In the genomic region with DNA sequence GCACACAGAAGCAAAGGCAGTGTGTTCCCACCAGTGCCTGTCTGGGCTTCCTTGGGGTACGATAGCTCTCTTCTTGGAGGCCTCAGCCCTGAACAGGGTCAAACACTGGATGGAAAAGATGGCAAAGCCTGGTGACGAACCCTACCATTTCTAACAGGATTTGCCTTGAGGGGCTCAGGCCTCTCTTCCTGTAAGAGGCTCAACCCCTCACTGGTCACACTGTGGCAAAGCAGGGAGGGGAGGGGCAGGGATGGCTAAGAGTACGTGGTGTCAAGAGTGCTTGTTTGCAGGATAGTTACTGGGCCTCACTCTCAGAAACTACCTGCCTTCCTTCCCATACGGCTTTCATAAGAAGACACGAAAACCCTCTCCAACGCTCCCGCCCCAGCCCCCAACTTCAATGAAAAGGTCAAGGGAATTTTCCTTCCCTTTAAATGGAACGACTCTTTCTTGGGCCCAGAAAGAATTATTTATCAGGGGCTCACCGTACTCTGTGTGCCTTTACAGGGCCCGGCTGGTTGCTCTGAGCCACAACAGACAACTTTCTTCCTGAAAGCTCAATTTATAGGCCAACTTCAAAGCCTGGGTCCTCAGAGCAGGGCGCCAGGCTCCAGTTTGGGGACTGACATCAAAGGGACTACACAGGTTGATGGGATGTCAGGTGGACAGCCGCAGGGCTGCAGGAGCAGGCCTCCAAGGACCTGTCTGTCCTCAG, we compare ENCODE assay signal across 28 mouse cellular contexts. TPM values are rescaled to one million over a fixed set of nuclear protein-coding genes. Genes with fewer than 3 reads are reported as not detected.
DNase-seq lines count a peak whose midpoint lies in the region; ATAC-seq and TF ChIP-seq lines count a peak whose summit lies in the region.
"Had no signal": no experiment of that assay in that cellular context is flagged by ENCODE, and none has a peak within 500 bp of the region (broad histone marks: within the 10 kb centered on the region; RNA-seq: fewer than 3 reads in every experiment).

No protein-coding gene starts in this region.

- intact Hi-C loops in gastrocnemius, postnatal 36 days (cut with DNase I), result no loop called here
- intact Hi-C loops in left cerebral cortex, postnatal 14 days (cut with DNase I), result no loop called here

- no peaks in the 10 kb centered on the region for H3K9me3 ChIP-seq in midbrain, embryonic 10.5 days (replicated peaks)
- no peaks in the 10 kb centered on the region for H3K9me3 ChIP-seq in midbrain, postnatal 0 days (ENCODE audit: low read length)
- H3K9me3 ChIP-seq: heart, embryonic 15.5 days; liver, embryonic 13.5 days; midbrain, embryonic 15.5 days had no signal

- WGBS in midbrain, embryonic 10.5 days, result 77% methylated on average over 12 of the region's 12 CpGs
- 69% methylated on average over 12 of the region's 12 CpGs for WGBS in midbrain, postnatal 0 days

- TF ChIP-seq CTCF in midbrain, postnatal 0 days (IDR thresholded peaks at IDR 0.05), result no peak

- H3K4me3 ChIP-seq in midbrain, embryonic 10.5 days, result no peak overlapping the region
- H3K4me3 ChIP-seq in midbrain, postnatal 0 days (ENCODE audit: low read depth, low read length), result no peak overlapping the region
- H3K4me3 ChIP-seq: heart, embryonic 15.5 days; hindbrain, embryonic 12.5 days; left cerebral cortex, adult 2 months; liver, embryonic 13.5 days; midbrain, embryonic 15.5 days had no signal

- peak; percentile 1 for DNase-seq in gastrocnemius, postnatal 25 days
- no peak for DNase-seq in gastrocnemius, postnatal 36 days
- peak; percentile 10 for DNase-seq in midbrain, embryonic 10.5 days (ENCODE audit: low spot score)
- no peak for DNase-seq in midbrain, postnatal 0 days (ENCODE audit: low spot score)
- peak; percentile 31 to 64 for DNase-seq in adrenal gland, postnatal 36 days
- DNase-seq in thymus, postnatal 25 days, result no peak
- DNase-seq in left cerebral cortex, postnatal 14 days (ENCODE audit: low spot score in 2 of 2), result no peak
- DNase-seq: cerebellum, adult 2 months; cerebellum, postnatal 25 days; heart, postnatal 36 days; kidney, adult 9 months; kidney, postnatal 10 days; liver, embryonic 13.5 days; lung, adult 2 months; lung, postnatal 10 days; right cerebral cortex, adult 18-20 months; spleen, adult 18-20 months; thymus, adult 2 months; thymus, postnatal 4 days had no signal

- peaks cover 15% of the 10 kb centered on the region for H3K4me1 ChIP-seq in midbrain, embryonic 10.5 days
- H3K4me1 ChIP-seq in midbrain, postnatal 0 days (ENCODE audit: insufficient read depth, low read length), result no peaks in the 10 kb centered on the region
- H3K4me1 ChIP-seq: liver, embryonic 13.5 days; midbrain, embryonic 15.5 days had no signal

- no peak overlapping the region for H3K9ac ChIP-seq in midbrain, postnatal 0 days (replicated peaks; ENCODE audit: low read length, poor library complexity, severe bottlenecking)
- H3K9ac ChIP-seq: heart, embryonic 15.5 days; hindbrain, embryonic 12.5 days; liver, embryonic 13.5 days; midbrain, embryonic 15.5 days had no signal

- 0 out of 2 replicates have a peak, but pooled peaks cover 3% of the 10 kb centered on the region for H3K36me3 ChIP-seq in midbrain, embryonic 10.5 days
- H3K36me3 ChIP-seq in midbrain, postnatal 0 days (ENCODE audit: insufficient read depth, low read length), result no peaks in the 10 kb centered on the region
- H3K36me3 ChIP-seq: heart, embryonic 15.5 days; hindbrain, embryonic 12.5 days; liver, embryonic 13.5 days; midbrain, embryonic 15.5 days had no signal

- no peak overlapping the region for H3K27ac ChIP-seq in midbrain, embryonic 10.5 days (replicated peaks)
- no peak overlapping the region for H3K27ac ChIP-seq in midbrain, postnatal 0 days (ENCODE audit: low read depth, low read length)
- H3K27ac ChIP-seq: heart, embryonic 15.5 days; hindbrain, embryonic 12.5 days; hindbrain, postnatal 0 days; left cerebral cortex, adult 2 months; liver, embryonic 13.5 days; macrophage; midbrain, embryonic 15.5 days had no signal

- H3K27me3 ChIP-seq in midbrain, embryonic 10.5 days (ENCODE audit: low read depth, poor library complexity, severe bottlenecking), result no peaks in the 10 kb centered on the region
- no peaks in the 10 kb centered on the region for H3K27me3 ChIP-seq in midbrain, postnatal 0 days (ENCODE audit: insufficient read depth, low read length)
- H3K27me3 ChIP-seq: heart, embryonic 15.5 days; hindbrain, embryonic 12.5 days; liver, embryonic 13.5 days; midbrain, embryonic 15.5 days had no signal

- no peak for ATAC-seq in midbrain, postnatal 0 days (ENCODE audit: low FRiP score)
- ATAC-seq: CD4-positive, CD25-positive, alpha-beta regulatory T cell, adult 4 months; forebrain, embryonic 14.5 days; hindbrain, postnatal 0 days; intestine, postnatal 0 days; midbrain, embryonic 15.5 days had no signal

- no peak overlapping the region for H3K4me2 ChIP-seq in midbrain, postnatal 0 days (ENCODE audit: low read depth, low read length, poor library complexity, severe bottlenecking)
- H3K4me2 ChIP-seq: heart, embryonic 15.5 days; hindbrain, embryonic 12.5 days; liver, embryonic 13.5 days; midbrain, embryonic 15.5 days had no signal

RNA-seq across cellular contexts. Expression of gene Gm4353, which starts 30.9 kb away (rescaled TPM):
- 1 to 10 TPM; 1.4 to 2.0 TPM for total RNA-seq in gastrocnemius, postnatal 25 days (2021)
- 1 to 10 TPM; 1.7 to 1.8 TPM for total RNA-seq in gastrocnemius, postnatal 36 days (2021)
- polyA plus RNA-seq in midbrain, embryonic 10.5 days (2016; fragmentation: Nextera tagmentation; extraction: Ambion mirVana), result 0.71 and 1.0 TPM in 2 replicates
- total RNA-seq in midbrain, postnatal 0 days (2014; rRNA removed), result 0.93 and 4.0 TPM in 2 replicates
- 0.28 and 0.54 TPM in 2 replicates for polyA plus RNA-seq in midbrain, postnatal 0 days (2015; fragmentation: Nextera tagmentation; extraction: Ambion mirVana)
- 1 to 10 TPM; 4.2 to 5.4 TPM for total RNA-seq in adrenal gland, postnatal 36 days (2021)
- 1 to 10 TPM; 3.1 to 3.6 TPM for total RNA-seq in left cerebral cortex, postnatal 14 days (2021)

Comparison
In these comparisons a context has a peak if more than half of its experiments do, and no peak if none do; other contexts are left out.
1. DNase-seq: peak in gastrocnemius, postnatal 25 days (single experiment), midbrain, embryonic 10.5 days (single experiment) and adrenal gland, postnatal 36 days (2 of 2); none in gastrocnemius, postnatal 36 days (0 of 2), midbrain, postnatal 0 days (single experiment), thymus, postnatal 25 days (single experiment) and left cerebral cortex, postnatal 14 days (0 of 2).